Mouse (Mus musculus) MEL (cell line): ENCODE measurements around the gene Syt17. TPM values are rescaled to one million over a fixed set of nuclear protein-coding genes. Genes with fewer than 3 reads are reported as not detected.

Source experiments
- DNase-seq: peaks from one replicate; pipeline ENCODE4 v3.0.0; 2011; ENCODE audit warnings: low read depth, low spot score
- H3K27ac ChIP-seq: 2 replicates; pipeline ENCODE4 v1.5.1; 2012; ENCODE audit warnings: low read depth, mild to moderate bottlenecking, control low read depth, low read length, moderate library complexity; ENCODE audit not compliant: control insufficient read depth
- H3K27me3 ChIP-seq, 2 experiments: fragments of 150-350 bp in 1 of 2; sonication (generic) in 1 of 2; 2 replicates each; pipeline ENCODE4 v1.6.1; 2012; ENCODE audit warnings: low read length in 2 of 2, mild to moderate bottlenecking in 2 of 2, improper control_type of control experiment in 1 of 2, moderate library complexity in 1 of 2; ENCODE audit not compliant: insufficient read depth in 2 of 2, control insufficient read depth in 1 of 2
- H3K36me3 ChIP-seq, 2 experiments: 2 replicates each; pipeline ENCODE4 v1.6.1; 2012 to 2014; ENCODE audit warnings: low read length in 2 of 2, improper control_type of control experiment in 1 of 2, inconsistent platforms in 1 of 2, mild to moderate bottlenecking in 1 of 2; ENCODE audit not compliant: insufficient read depth in 2 of 2, control insufficient read depth in 1 of 2
- H3K4me1 ChIP-seq, 2 experiments: fragments of 150-350 bp in 1 of 2; sonication (generic) in 1 of 2; 2 replicates each; pipeline ENCODE4 v1.6.1; 2012; ENCODE audit warnings: low read length in 2 of 2, improper control_type of control experiment in 1 of 2, mild to moderate bottlenecking in 1 of 2; ENCODE audit not compliant: insufficient read depth in 2 of 2, control insufficient read depth in 1 of 2
- H3K4me3 ChIP-seq, 2 experiments: fragments of 150-350 bp in 1 of 2; sonication (generic) in 1 of 2; 2 replicates each; pipeline ENCODE4 v1.5.1; 2012; ENCODE audit warnings: low read depth in 2 of 2, low read length in 2 of 2, mild to moderate bottlenecking in 2 of 2, moderate library complexity in 2 of 2, control low read depth in 1 of 2, improper control_type of control experiment in 1 of 2; ENCODE audit not compliant: control insufficient read depth in 1 of 2, insufficient read depth in 1 of 2
- H3K79me2 ChIP-seq: 2 replicates; pipeline ENCODE4 v1.6.1; 2012; ENCODE audit warnings: mild to moderate bottlenecking, low read length, moderate library complexity; ENCODE audit not compliant: control insufficient read depth, poor library complexity, insufficient read depth
- H3K9ac ChIP-seq: 2 replicates; pipeline ENCODE4 v1.6.1; 2012; ENCODE audit warnings: low read depth, mild to moderate bottlenecking, control low read depth, low read length, moderate library complexity; ENCODE audit not compliant: control insufficient read depth, poor library complexity, severe bottlenecking
- H3K9me3 ChIP-seq: fragments of 150-350 bp; sonication (generic); replicated peaks from 2 replicates; pipeline ENCODE4 v1.6.1; 2012; ENCODE audit warnings: mild to moderate bottlenecking, low read length, improper control_type of control experiment, moderate library complexity; ENCODE audit not compliant: insufficient read depth
- BHLHE40 ChIP-seq: IDR thresholded peaks from 2 replicates; pipeline ENCODE4 v1.6.1; 2012; ENCODE audit warnings: low read depth, mild to moderate bottlenecking, inconsistent platforms, low read length, improper control_type of control experiment, borderline replicate concordance
- CHD2 ChIP-seq: IDR thresholded peaks from 2 replicates; pipeline ENCODE4 v1.6.1; 2011; ENCODE audit warnings: low read length, improper control_type of control experiment
- CTCF ChIP-seq, 3 experiments: IDR thresholded peaks in 2 of 3; conservative IDR thresholded peaks in 1 of 3; 2 replicates each; pipeline ENCODE4 v1.5.1; 2011 to 2012; ENCODE audit warnings: low read length in 3 of 3, low read depth in 2 of 3, mild to moderate bottlenecking in 2 of 3, improper control_type of control experiment in 1 of 3, inconsistent platforms in 1 of 3, mixed read lengths in 1 of 3, moderate library complexity in 1 of 3; ENCODE audit not compliant: control insufficient read depth in 1 of 3, insufficient read depth in 1 of 3, poor library complexity in 1 of 3, severe bottlenecking in 1 of 3
- ETS1 ChIP-seq: IDR thresholded peaks from 2 replicates; pipeline ENCODE4 v1.6.1; 2012; ENCODE audit warnings: low read depth, mild to moderate bottlenecking, inconsistent platforms, low read length, improper control_type of control experiment, moderate library complexity
- HCFC1 ChIP-seq: IDR thresholded peaks from 2 replicates; pipeline ENCODE4 v1.6.1; 2012; ENCODE audit warnings: low read depth, mild to moderate bottlenecking, inconsistent platforms, low read length, improper control_type of control experiment, moderate library complexity
- JUND ChIP-seq: IDR thresholded peaks from 2 replicates; pipeline ENCODE4 v1.6.1; 2011; ENCODE audit warnings: low read depth, mild to moderate bottlenecking, improper control_type of control experiment, low read length
- KAT2A ChIP-seq: conservative IDR thresholded peaks from 2 replicates; pipeline ENCODE4 v1.6.1; 2012; ENCODE audit warnings: low read depth, low read length, improper control_type of control experiment, inconsistent platforms
- MYB ChIP-seq: IDR thresholded peaks from 2 replicates; pipeline ENCODE4 v1.6.1; 2011; ENCODE audit warnings: mild to moderate bottlenecking, low read depth, low read length, improper control_type of control experiment
- NELFE ChIP-seq: IDR thresholded peaks from 2 replicates; pipeline ENCODE4 v1.6.1; 2011; ENCODE audit warnings: low read depth, low read length, improper control_type of control experiment
- POLR2A ChIP-seq, 2 experiments: IDR thresholded peaks; 2 replicates each; pipeline ENCODE4 v1.6.1; 2011 to 2012; ENCODE audit warnings: low read length in 2 of 2, mild to moderate bottlenecking in 2 of 2, control low read depth in 1 of 2, improper control_type of control experiment in 1 of 2, low read depth in 1 of 2, moderate library complexity in 1 of 2; ENCODE audit not compliant: control insufficient read depth in 1 of 2, insufficient read depth in 1 of 2, poor library complexity in 1 of 2
- RAD21 ChIP-seq: IDR thresholded peaks from 2 replicates; pipeline ENCODE4 v1.6.1; 2011; ENCODE audit warnings: mild to moderate bottlenecking, low read depth, low read length, improper control_type of control experiment
- RCOR1 ChIP-seq: IDR thresholded peaks from 2 replicates; pipeline ENCODE4 v1.6.1; 2012; ENCODE audit warnings: low read depth, mild to moderate bottlenecking, inconsistent platforms, low read length, improper control_type of control experiment
- SIN3A ChIP-seq: IDR thresholded peaks from 2 replicates; pipeline ENCODE4 v1.6.1; 2012; ENCODE audit warnings: low read length, improper control_type of control experiment, inconsistent platforms
- SMC3 ChIP-seq: IDR thresholded peaks from 2 replicates; pipeline ENCODE4 v1.6.1; 2011; ENCODE audit warnings: low read depth, low read length, improper control_type of control experiment
- TBP ChIP-seq: IDR thresholded peaks from 2 replicates; pipeline ENCODE4 v1.8.0; 2011; ENCODE audit warnings: low read depth, low read length, improper control_type of control experiment
- TCF12 ChIP-seq: IDR thresholded peaks from 2 replicates; pipeline ENCODE4 v1.6.1; 2014; ENCODE audit warnings: low read depth, mild to moderate bottlenecking, inconsistent platforms, low read length, improper control_type of control experiment, moderate library complexity
- UBTF ChIP-seq: IDR thresholded peaks from 2 replicates; pipeline ENCODE4 v1.6.1; 2012; ENCODE audit warnings: low read depth, mild to moderate bottlenecking, inconsistent platforms, low read length, improper control_type of control experiment, moderate library complexity, borderline replicate concordance; ENCODE audit not compliant: insufficient read depth
- ZKSCAN1 ChIP-seq: IDR thresholded peaks from 2 replicates; pipeline ENCODE4 v1.6.1; 2012; ENCODE audit warnings: low read depth, mild to moderate bottlenecking, inconsistent platforms, low read length, improper control_type of control experiment, moderate library complexity
- ZMIZ1 ChIP-seq: IDR thresholded peaks from 2 replicates; pipeline ENCODE4 v1.6.1; 2012; ENCODE audit warnings: low read depth, mild to moderate bottlenecking, inconsistent platforms, low read length, improper control_type of control experiment, moderate library complexity
- polyA plus RNA-seq, 2 experiments: library from polyadenylated mRNA; stranded (reverse) in 1 of 2; unstranded in 1 of 2; fragments of >175 nt in 1 of 2; fragments of >200 nt in 1 of 2; gene quantifications; 2 replicates each; pipeline versions ENCODE4 v1.2.1 to v1.2.4; 2012; ENCODE audit warnings: low replicate concordance in 2 of 2, low read depth in 1 of 2; ENCODE audit not compliant: insufficient read length in 2 of 2, insufficient read depth in 1 of 2, missing spikeins in 1 of 2
- total RNA-seq: library from RNA; depleted of rRNA; stranded (reverse); fragments of 300-350 nt; gene quantifications from 2 replicates; pipeline ENCODE4 v1.2.3, GENCODE M21; 2012

Gene Syt17
- total and polyA plus RNA-seq, 3 experiments = not detected

- Histone ChIP-seq H3K27ac (no peak overlapping the region), H3K36me3 (no peaks in the 10 kb centered on the region), H3K27me3 (no peaks in the 10 kb centered on the region), H3K9me3 (no peaks in the 10 kb centered on the region), H3K9ac (no peak overlapping the region), H3K4me1 (no peaks in the 10 kb centered on the region), H3K79me2 (no peaks in the 10 kb centered on the region), H3K4me3 (no peak overlapping the region)
- DNase-seq = no peak
- no peak for TF ChIP-seq ZKSCAN1
- no peak for TF ChIP-seq POLR2A (IDR thresholded peaks at IDR 0.05; ENCODE audit: control insufficient read depth in 1 of 2, insufficient read depth in 1 of 2, low read depth in 1 of 2, low read length in 2 of 2, poor library complexity in 1 of 2)
- TF ChIP-seq SIN3A = no peak
- TF ChIP-seq BHLHE40 = no peak
- TF ChIP-seq SMC3 = no peak
- TF ChIP-seq TBP = no peak
- TF ChIP-seq NELFE = no peak
- no peak for TF ChIP-seq RAD21
- no peak for TF ChIP-seq RCOR1
- TF ChIP-seq UBTF = no peak
- no peak for TF ChIP-seq JUND
Measured at GRCm38 (mm10) chr7:118364353-118365007, 83.5 kb downstream of the Syt17 start.

GRCm38 (mm10) chr7:118363587-118364233 lies 84.3 kb downstream of the Syt17 start:
- H3K9ac ChIP-seq = no peak overlapping the region
- H3K79me2 ChIP-seq = no peaks in the 10 kb centered on the region
- no peaks in the 10 kb centered on the region for H3K27me3 ChIP-seq
- no peak overlapping the region for H3K4me3 ChIP-seq
- no peaks in the 10 kb centered on the region for H3K9me3 ChIP-seq
- H3K36me3 ChIP-seq = no peaks in the 10 kb centered on the region
- no peak overlapping the region for H3K27ac ChIP-seq
- no peak for DNase-seq
- H3K4me1 ChIP-seq = no peaks in the 10 kb centered on the region
- TF ChIP-seq SIN3A = no peak
- no peak for TF ChIP-seq ZMIZ1
- no peak for TF ChIP-seq SMC3
- no peak for TF ChIP-seq KAT2A
- TF ChIP-seq CTCF (IDR thresholded peaks at IDR 0.05 in 2 of 3, conservative IDR thresholded peaks at IDR 0.05 in 1 of 3; ENCODE audit: control insufficient read depth in 1 of 3, insufficient read depth in 1 of 3, low read depth in 2 of 3, low read length in 3 of 3, poor library complexity in 1 of 3, severe bottlenecking in 1 of 3) = no peak
- TF ChIP-seq MYB = no peak
- TF ChIP-seq TCF12 = no peak
- no peak for TF ChIP-seq ZKSCAN1
- no peak for TF ChIP-seq HCFC1
- TF ChIP-seq CHD2 = no peak
- TF ChIP-seq ETS1 = no peak
